Mouse (Mus musculus): ENCODE measurements at regions not wholly inside any gene's neighbourhood (a gene's known extent, or its start where the extent isn't known, plus 50 kb on each side); places are given as distances from the start of the nearest gene placed in this dataset.

DNA sequence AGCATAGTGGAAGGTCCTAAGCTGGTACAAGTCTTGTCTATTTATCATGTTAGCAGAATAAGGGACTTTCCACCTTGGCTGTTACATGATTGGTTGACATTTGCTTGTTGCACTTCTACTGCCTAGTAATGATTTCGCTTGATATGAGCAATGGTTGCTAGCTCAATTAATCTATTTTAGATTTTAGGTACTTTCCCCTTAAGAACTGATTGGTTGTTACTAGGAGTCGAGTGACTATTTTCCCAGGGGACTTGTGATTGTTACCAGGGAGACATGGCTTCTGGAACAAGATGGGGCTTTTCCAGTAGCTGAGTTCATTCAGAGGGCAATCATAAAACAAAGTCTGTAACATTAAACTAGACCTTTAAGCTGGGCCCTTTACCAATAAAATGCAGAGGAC is 100.9 kb downstream of the Nup35 start:
- no peak for DNase-seq

GRCm38 (mm10) chr2:80724085-80724484 is 107.0 kb downstream of the Nup35 start:
- DNase-seq: no peak

DNA sequence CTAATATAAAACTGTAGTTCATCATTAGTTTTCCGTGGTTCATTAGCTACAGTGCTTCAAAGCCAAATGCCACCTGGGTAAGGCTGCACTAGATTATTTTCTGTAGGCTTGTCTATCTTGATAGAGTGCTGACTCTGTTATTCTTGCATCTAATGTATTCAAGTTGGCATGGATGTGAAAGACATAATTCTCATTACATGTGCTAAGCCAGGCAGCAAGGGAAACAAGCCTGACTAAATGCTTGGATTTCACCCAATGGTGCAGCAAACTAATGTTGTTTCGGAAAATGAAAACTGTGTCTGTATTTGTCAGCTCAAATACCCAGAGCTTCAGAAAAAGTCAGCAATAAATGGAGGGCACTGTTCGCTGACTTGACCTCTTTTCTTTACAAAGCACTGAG is 114.3 kb downstream of the Nup35 start:
- DNase-seq: no peak

DNA sequence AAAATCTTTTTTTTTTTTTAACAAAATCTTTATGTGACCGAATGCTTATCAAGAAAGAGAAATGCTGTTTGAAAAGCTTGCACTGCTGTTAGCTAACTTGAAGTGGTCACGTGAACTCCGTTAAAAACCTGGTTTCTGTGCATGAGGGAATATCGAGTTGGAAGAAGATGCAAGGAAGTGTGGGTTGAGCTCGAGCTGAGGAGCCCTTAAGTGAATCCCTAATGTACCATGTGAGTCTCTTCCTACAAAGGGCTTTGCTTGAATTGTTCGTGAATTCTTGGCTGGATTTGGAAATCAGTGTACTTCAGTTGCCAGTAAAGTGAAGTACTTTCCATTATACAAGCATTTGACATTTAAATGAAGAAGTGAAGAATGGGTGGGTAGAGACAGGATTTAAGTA is 129.7 kb downstream of the Nup35 start:
- DNase-seq: no peak

DNA sequence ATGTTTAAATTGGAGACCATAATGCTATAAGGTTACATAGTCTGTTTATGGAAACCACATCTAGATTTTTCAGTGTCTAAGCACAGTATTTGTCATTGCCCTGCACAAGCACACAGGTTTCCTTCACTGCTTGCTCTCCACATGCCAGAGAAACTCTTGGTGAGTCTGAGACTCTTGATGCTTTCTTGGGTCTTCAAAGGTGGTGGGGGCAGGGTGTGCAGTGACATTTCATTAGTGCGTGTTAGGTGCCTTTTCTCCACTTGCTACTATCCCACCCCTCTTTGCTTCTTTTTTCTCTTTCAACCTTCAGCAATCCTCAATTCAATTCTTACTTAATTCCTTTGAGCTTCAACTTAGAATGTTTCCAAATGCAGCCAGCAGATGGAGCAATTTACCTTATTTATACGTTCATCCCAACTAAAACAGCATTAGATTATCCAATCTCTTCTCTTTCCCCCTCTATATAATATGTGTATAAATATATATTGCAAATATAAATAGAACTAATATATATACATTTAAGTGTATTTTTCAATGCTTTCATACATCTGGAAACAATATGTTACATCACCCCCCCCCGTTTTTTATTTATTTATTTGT is 145.1 kb downstream of the Nup35 start:
- peak; percentile 23 for DNase-seq

DNA sequence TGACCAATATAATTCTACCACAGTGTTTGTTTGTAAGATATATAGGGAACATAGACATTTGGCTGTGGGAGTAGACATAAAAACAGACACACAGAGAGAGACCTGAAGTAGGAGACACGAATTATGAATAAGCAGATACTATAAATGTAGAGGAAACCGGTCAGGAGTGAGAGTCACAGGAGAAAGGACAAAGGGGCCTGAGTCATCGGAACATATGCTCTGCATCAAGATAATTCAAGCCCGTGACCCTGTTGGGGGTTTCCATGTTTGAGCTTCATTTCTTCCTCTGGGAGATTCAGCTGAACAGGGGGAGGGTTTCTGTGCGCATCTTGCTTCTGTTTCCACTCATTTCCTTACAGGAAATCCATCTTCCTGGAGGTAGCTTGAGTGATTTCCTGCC is 154.1 kb downstream of the Nup35 start:
- no peak for DNase-seq

DNA sequence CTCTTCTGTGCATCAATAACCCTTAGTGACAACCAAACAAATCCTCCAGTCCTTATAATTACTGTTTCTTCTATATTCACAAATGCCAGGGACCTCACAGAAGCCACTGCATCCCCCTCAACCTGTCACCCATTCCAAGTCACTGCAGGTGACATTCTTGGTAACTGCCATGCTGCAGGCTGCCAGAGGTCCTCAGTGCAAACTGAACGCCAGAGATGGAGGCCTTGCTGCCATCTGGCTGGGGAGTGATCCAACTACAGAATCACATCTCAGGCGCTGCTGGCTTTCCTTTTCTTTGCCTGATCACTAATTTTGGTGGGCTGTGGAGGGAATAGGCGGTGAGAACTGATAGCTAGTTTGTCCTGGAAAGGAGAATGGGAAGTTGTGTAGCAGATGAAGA is 155.4 kb downstream of the Nup35 start:
- no peak for DNase-seq

- DNase-seq: no peak
These were observed 169.3 kb downstream of the Nup35 start for GRCm38 (mm10) chr2:80786370-80786769.

GRCm38 (mm10) chr2:80793345-80794147 is 176.5 kb downstream of the Nup35 start:
- peak; percentile 20 for DNase-seq

GRCm38 (mm10) chr2:80794148-80794507 is 177.1 kb downstream of the Nup35 start:
- DNase-seq: no peak

- DNase-seq: no peak
These were observed 202.2 kb downstream of the Nup35 start for GRCm38 (mm10) chr2:80819268-80819667.

- no peak for DNase-seq
These were observed 234.0 kb downstream of the Nup35 start for GRCm38 (mm10) chr2:80851056-80851455.

DNA sequence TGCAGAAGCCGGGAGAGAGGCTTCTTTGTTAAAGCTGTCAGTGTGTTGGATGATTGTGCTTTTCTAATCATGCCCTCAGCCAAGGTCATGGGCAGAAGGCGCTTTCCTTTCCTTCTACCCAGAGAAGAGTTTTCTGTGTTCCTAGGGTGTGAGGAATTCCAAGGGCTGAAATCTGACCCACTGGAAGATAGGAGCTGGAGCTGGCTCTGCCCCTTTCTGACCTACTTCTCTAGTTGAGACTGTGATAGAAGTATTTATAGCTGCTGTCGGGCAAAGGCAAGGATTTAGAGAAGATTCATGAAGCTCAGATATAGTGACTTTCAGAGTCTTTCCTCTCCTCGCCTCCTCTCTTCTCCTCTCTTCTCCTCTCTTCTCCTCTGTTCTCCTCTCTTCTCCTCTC is 238.2 kb downstream of the Nup35 start:
- no peak for DNase-seq

- DNase-seq: no peak
These were observed 253.0 kb downstream of the Nup35 start for GRCm38 (mm10) chr2:80870046-80870445.

DNA sequence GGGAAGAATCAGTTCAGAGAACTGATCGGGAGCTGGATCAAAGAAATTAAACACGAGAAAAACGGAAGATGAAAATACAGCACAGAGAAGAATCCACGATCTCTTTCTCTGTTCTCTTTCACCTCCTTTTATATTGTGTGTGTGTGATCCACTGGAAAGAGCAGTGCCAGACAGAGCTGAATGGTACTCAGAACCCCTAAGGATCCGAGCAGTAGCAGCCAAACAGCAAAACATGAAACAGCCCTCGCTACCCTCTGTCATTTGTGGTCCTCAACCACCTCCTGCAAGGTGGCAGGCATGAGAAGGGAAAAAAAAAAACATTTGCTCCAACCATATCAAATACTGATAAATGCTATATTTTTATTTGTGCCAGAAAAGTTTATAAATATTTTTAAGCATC is 253.4 kb downstream of the Nup35 start:
- DNase-seq: no peak

- DNase-seq: no peak
These were observed 254.3 kb downstream of the Nup35 start for GRCm38 (mm10) chr2:80871356-80871755.

GRCm38 (mm10) chr2:80878437-80878836 is 261.4 kb downstream of the Nup35 start:
- no peak for DNase-seq

DNA sequence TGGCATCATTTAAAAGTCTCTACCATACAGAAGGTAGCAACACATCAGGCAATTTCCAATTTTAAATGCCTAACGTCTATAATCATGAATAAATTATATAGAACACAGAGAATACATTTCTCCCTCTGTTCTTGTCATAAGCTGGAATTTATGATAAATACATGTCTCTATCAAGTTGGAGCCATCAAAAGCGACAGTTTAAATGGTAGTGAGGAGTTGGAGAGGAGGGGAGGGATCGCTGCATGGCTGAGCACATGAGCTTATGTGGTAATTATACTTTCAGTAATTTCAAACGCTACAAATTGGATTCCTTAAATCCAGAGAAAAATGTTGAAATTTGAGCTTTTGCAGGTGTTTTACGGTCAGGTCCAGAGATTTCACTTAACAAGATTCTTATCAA is 267.2 kb downstream of the Nup35 start:
- DNase-seq: no peak

DNA sequence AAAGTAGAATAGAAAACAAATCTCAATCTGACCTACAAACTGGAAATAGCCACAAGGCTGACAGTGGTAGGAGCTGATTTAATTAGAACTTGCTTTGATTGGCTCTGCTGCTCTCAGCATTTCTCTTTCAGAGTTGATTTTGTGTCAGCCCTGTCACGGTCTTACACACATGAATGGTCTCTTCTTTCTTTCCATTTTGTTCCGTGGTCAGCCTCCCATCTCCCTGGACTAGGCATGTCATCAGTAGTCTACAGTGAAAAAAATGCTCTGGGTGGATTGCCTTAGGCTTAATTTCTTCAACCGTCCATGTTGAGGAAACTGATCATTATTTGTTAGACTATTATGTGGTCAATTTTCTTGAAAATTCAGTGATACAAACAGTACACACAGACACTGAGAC is 285.0 kb downstream of the Nup35 start:
- DNase-seq: no peak

DNA sequence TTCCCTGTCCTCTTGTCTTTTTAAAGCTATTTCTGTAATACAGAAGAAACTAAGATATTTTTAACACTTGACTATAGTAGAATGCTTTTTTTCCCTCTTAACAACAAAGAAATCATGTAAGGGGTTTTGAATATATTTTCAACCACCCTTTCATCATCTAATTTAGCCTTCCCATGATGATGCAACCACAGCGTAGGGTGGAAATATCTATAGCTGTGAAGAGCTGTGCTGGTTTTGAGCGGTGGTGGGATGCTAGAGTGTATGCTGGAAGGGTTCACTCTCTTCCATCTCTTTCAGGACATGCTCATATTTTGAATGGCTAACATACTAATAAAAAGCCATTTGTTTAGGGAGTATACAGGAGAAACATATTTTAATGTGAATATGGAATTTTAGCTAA is 296.4 kb downstream of the Nup35 start:
- no peak for DNase-seq

GRCm38 (mm10) chr2:80945521-80945920 is 328.5 kb downstream of the Nup35 start:
- no peak for DNase-seq

DNA sequence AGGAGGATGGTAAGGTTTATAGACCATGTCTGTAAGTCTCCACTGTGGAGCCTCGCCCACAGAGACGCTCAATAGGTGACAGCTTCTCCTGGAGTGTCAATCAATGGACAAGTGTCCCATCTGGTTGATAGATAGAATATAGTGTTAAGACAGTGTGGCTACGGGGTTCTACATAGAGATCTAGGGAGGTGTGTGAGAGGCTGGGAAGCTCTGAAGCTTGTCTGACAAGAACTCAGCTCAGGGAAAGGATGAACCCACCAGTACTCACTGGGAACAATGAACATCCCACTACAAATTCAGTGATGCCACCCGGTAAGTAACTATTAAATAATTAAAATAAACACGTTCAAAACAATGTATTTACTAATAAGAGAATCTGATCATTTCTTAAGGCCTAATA is 349.7 kb downstream of the Nup35 start:
- DNase-seq: no peak

GRCm38 (mm10) chr2:80967260-80967659 is 350.2 kb downstream of the Nup35 start:
- DNase-seq: no peak

GRCm38 (mm10) chr2:80969354-80969753 is 352.3 kb downstream of the Nup35 start:
- DNase-seq: peak; percentile 7

GRCm38 (mm10) chr2:80973217-80973616 is 356.2 kb downstream of the Nup35 start:
- no peak for DNase-seq

All from lung, postnatal 10 days (tissue).